Mouse (Mus musculus): ENCODE data around the gene Cyp27a1. TPM values are rescaled to one million over a fixed set of nuclear protein-coding genes. Genes with fewer than 3 reads are reported as not detected.
A peak's percentile ranks its signal among the peaks of the same experiment; 100 is the strongest.

The Cyp27a1 gene
- polyA plus RNA-seq, 1 experiment from 2014 or later = 16.3 TPM

DNA sequence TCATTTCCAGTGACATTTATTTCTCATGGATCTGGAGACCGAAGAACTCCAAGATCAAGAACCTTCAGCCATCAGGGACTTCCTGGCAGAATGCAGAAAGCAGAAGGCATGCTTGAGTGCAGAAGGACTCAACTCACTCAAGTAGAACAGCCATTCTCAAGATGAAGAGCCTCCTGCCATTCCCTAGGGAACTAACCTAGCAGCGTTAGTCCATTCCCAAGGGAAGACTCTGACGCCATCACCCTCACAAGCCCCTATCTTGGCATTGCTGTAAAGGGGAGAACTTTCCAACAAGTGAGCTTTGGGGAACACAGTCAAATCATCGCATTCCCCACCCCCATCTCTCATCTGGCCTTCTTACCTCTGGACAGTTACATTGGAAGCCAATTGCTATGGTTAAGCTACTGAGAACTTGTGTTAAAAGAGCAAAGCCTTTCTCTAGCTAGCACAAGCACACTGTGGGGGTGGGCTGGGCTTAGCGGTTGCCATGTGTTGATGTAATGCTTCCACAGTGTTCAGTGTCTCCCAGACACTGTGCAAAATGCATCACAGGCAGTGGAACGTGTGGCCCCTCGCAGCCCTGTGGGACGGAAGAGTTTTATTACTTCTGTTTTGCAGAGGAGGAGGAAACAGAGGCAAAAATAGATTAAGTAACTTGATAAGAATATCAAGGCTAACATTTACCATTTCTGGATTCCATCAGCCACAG is 40.0 kb downstream of the Cyp27a1 start:
- ATAC-seq (ENCODE audit: insufficient number of reproducible peaks, insufficient read depth, low FRiP score, low read depth) = no peak
- peaks cover 7 to 21% of the 10 kb centered on the region in 2 experiments for H3K4me1 ChIP-seq (ENCODE audit: control insufficient read depth in 2 of 2, insufficient read depth in 2 of 2, low read length in 2 of 2)
- no peaks in the 10 kb centered on the region for H3K36me3 ChIP-seq (ENCODE audit: control insufficient read depth, insufficient read depth, low read length)
- H3K27me3 ChIP-seq (ENCODE audit: control insufficient read depth, insufficient read depth, low read length) = no peaks in the 10 kb centered on the region
- H3K9me3 ChIP-seq (ENCODE audit: control insufficient read depth, low read length) = no peaks in the 10 kb centered on the region
- H3K9ac ChIP-seq (ENCODE audit: low read length) = no peak overlapping the region
- H3K4me3 ChIP-seq (ENCODE audit: control insufficient read depth in 1 of 2, insufficient read depth in 1 of 2, low read depth in 1 of 2, low read length in 2 of 2) = no peak overlapping the region
- H3K27ac ChIP-seq (replicated peaks in 1 of 2; ENCODE audit: control insufficient read depth in 1 of 2, insufficient read depth in 1 of 2, low read depth in 2 of 2, low read length in 2 of 2) = no peak overlapping the region
- no peak overlapping the region for H3K4me2 ChIP-seq (ENCODE audit: low read length)
- 80% methylated on average over 8 of the region's 8 CpGs for WGBS

DNA sequence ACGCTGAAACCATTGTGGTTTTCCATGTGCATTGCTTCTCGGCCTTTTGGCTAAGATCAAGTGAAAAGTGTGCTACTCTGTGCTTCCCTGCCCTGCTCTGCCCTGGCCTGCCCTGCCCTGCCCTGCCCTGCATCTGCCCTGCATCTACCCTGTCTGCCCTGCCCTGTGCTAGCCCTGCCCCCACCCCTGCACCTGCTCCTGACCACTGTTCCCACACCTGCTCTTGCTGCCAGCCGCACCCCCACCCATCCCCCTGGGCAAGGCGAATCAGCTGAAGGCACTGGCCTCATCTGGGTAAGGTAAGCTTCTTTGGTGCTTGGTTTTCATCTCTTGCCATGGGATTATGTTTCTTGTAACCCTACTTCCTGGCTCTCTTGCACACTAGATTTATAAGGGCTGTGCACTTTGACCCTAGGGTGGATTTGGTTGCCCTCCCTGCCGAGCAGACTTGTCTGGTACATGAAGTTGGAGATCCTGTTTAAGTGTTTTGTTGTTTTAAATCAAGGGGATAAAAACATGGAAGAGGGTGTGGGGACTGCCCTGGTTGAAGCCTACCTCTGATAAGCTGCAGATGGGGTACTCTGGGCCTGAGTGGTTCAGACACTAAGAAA is 40.9 kb downstream of the Cyp27a1 start:
- H3K4me1 ChIP-seq (ENCODE audit: control insufficient read depth in 2 of 2, insufficient read depth in 2 of 2, low read length in 2 of 2) = peaks cover 5 to 13% of the 10 kb centered on the region in 2 experiments
- no peak overlapping the region for H3K4me2 ChIP-seq (ENCODE audit: low read length)
- no peaks in the 10 kb centered on the region for H3K36me3 ChIP-seq (ENCODE audit: control insufficient read depth, insufficient read depth, low read length)
- H3K27ac ChIP-seq (replicated peaks in 1 of 2; ENCODE audit: control insufficient read depth in 1 of 2, insufficient read depth in 1 of 2, low read depth in 2 of 2, low read length in 2 of 2) = no peak overlapping the region
- no peak overlapping the region for H3K4me3 ChIP-seq (ENCODE audit: control insufficient read depth in 1 of 2, insufficient read depth in 1 of 2, low read depth in 1 of 2, low read length in 2 of 2)
- 0 out of 2 replicates have a peak, but pooled peaks have one; percentile 35 for ATAC-seq (ENCODE audit: insufficient number of reproducible peaks, insufficient read depth, low FRiP score, low read depth)
- no peaks in the 10 kb centered on the region for H3K27me3 ChIP-seq (ENCODE audit: control insufficient read depth, insufficient read depth, low read length)
- no peaks in the 10 kb centered on the region for H3K9me3 ChIP-seq (ENCODE audit: control insufficient read depth, low read length)
- no peak overlapping the region for H3K9ac ChIP-seq (ENCODE audit: low read length)
- 78% methylated on average over 5 of the region's 5 CpGs for WGBS

DNA sequence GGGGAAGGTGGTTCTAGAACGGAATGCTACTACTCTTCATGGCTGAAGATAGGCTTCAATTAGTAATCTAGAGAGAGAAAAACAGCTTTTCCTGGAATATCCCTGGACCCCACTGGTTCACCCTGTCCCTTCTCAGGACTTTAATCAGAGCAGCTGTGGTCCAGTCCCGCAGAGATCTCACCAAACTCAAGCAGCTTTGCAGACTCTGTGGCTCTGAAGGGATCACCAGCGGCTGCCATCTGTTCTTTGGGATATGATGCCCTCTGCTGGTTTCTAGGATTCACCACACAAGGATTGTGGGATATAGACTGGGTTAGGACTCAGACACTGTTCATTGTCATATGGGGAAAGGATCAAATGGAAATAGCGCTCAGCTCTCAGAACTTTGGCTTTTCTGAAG is 46.4 kb downstream of the Cyp27a1 start:
- Histone ChIP-seq H3K9me3 (ENCODE audit: control insufficient read depth, low read length) (no peaks in the 10 kb centered on the region), H3K9ac (ENCODE audit: low read length) (no peak overlapping the region), H3K4me2 (ENCODE audit: low read length) (no peak overlapping the region), H3K36me3 (ENCODE audit: control insufficient read depth, insufficient read depth, low read length) (no peaks in the 10 kb centered on the region), H3K4me1 (ENCODE audit: control insufficient read depth in 2 of 2, insufficient read depth in 2 of 2, low read length in 2 of 2) (no peaks in the 10 kb centered on the region), H3K27ac (replicated peaks in 1 of 2; ENCODE audit: control insufficient read depth in 1 of 2, insufficient read depth in 1 of 2, low read depth in 2 of 2, low read length in 2 of 2) (no peak overlapping the region), H3K4me3 (ENCODE audit: control insufficient read depth in 1 of 2, insufficient read depth in 1 of 2, low read depth in 1 of 2, low read length in 2 of 2) (no peak overlapping the region), H3K27me3 (ENCODE audit: control insufficient read depth, insufficient read depth, low read length) (peaks cover 17% of the 10 kb centered on the region; the same call in 1 of the 2 replicates)
- 17% methylated on average over 4 of the region's 4 CpGs for WGBS
- ATAC-seq (ENCODE audit: insufficient number of reproducible peaks, insufficient read depth, low FRiP score, low read depth) = no peak

DNA sequence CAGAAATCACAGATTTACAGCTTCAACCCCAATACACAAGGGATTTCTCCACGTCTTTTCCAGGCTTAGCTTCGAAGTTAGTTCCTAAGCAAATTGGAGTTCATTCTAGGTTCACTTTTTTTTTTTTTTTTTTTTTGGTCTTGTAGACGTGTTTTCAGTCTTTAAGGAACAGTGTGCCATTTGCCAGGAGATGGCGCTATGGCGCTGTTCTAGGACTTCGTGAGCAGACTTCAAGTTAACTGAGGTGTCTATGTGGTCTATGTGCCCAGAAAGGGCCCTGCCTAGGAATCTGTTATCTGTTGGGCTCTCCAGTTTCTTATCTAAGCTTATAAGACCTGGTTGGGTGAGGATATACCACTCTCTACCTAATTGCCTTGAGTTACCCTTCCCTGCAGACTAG is 49.7 kb downstream of the Cyp27a1 start:
- Histone ChIP-seq H3K4me1 (ENCODE audit: control insufficient read depth in 2 of 2, insufficient read depth in 2 of 2, low read length in 2 of 2) (no peaks in the 10 kb centered on the region), H3K4me3 (ENCODE audit: control insufficient read depth in 1 of 2, insufficient read depth in 1 of 2, low read depth in 1 of 2, low read length in 2 of 2) (no peak overlapping the region), H3K9me3 (ENCODE audit: control insufficient read depth, low read length) (no peaks in the 10 kb centered on the region), H3K4me2 (ENCODE audit: low read length) (no peak overlapping the region), H3K9ac (ENCODE audit: low read length) (no peak overlapping the region), H3K27ac (replicated peaks in 1 of 2; ENCODE audit: control insufficient read depth in 1 of 2, insufficient read depth in 1 of 2, low read depth in 2 of 2, low read length in 2 of 2) (no peak overlapping the region), H3K27me3 (ENCODE audit: control insufficient read depth, insufficient read depth, low read length) (peaks cover 30% of the 10 kb centered on the region; the same call in 1 of the 2 replicates), H3K36me3 (ENCODE audit: control insufficient read depth, insufficient read depth, low read length) (no peaks in the 10 kb centered on the region)
- no peak for ATAC-seq (ENCODE audit: insufficient number of reproducible peaks, insufficient read depth, low FRiP score, low read depth)
- WGBS = 4% methylated on average over 6 of the region's 6 CpGs

DNA sequence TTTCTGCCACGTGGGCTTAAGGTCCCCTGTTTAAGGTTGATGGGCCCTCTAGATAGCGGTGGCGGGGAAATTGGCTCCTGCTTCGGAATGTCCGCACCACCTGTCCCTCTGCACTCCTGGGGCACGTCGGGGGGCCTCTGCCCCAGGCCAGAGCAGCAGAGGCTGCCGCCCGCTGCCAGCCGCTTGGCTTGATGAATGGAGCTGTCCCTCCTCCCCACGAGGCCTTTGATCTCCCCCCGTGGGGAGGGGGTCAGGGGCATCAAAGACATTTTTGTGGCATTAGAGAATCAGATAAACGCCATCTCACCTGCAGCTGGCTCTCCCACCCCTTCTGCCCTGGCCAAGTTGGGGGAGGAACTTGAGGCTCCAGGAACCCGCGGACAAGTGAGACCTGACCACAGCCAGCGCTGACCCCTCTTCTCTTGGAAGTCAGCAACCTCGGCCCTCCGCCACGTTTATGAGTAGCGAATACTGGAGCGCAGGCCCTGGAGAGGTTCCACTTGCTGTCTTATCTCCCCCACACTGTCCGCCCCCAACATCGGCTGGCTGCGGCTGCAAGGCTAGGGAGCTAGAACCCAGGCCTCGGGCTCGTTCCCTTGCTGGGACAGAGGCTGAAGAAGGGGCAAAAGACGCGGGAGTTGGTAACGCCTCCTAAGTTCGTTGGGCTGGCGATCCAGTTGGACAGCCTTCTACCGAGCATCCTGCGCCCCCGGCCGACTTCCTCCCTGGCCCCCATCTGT is 57.5 kb downstream of the Cyp27a1 start:
- Histone ChIP-seq H3K4me1 (ENCODE audit: control insufficient read depth in 2 of 2, insufficient read depth in 2 of 2, low read length in 2 of 2) (peaks cover 12 to 19% of the 10 kb centered on the region in 2 experiments; a peak in 3 of 4 replicates), H3K4me3 (ENCODE audit: control insufficient read depth in 1 of 2, insufficient read depth in 1 of 2, low read depth in 1 of 2, low read length in 2 of 2) (peak overlapping the region; percentile 30 to 48), H3K27me3 (ENCODE audit: control insufficient read depth, insufficient read depth, low read length) (peaks cover 87% of the 10 kb centered on the region), H3K9ac (ENCODE audit: low read length) (peak overlapping the region; percentile 22; the same call in 1 of the 2 replicates), H3K9me3 (ENCODE audit: control insufficient read depth, low read length) (no peaks in the 10 kb centered on the region), H3K27ac (replicated peaks in 1 of 2; ENCODE audit: control insufficient read depth in 1 of 2, insufficient read depth in 1 of 2, low read depth in 2 of 2, low read length in 2 of 2) (no peak overlapping the region), H3K36me3 (ENCODE audit: control insufficient read depth, insufficient read depth, low read length) (no peaks in the 10 kb centered on the region), H3K4me2 (ENCODE audit: low read length) (peak overlapping the region; percentile 86)
- 1% methylated on average over 35 of the region's 35 CpGs for WGBS
- ATAC-seq (ENCODE audit: insufficient number of reproducible peaks, insufficient read depth, low FRiP score, low read depth) = no peak

DNA sequence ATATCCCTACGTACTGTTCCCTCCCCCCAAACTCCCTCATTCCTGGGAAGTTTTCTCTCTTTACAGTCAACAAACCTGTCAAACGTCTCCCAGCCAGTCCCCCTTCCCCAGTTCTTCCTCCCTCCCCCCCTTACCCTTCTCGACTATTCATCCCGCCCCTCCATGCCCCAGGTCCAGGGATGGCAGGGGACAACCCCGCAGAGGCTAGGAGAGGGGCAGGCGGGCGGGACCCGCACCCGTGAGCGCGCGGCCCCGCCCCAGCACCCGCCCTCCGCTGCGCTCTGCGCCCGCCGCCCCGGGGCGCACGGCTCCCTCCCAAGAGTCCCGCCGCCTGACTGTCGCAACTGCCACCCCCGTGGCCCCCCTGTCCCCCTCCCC is 58.1 kb downstream of the Cyp27a1 start:
- Histone ChIP-seq H3K9ac (ENCODE audit: low read length) (peak overlapping the region; percentile 22; the same call in 1 of the 2 replicates), H3K36me3 (ENCODE audit: control insufficient read depth, insufficient read depth, low read length) (no peaks in the 10 kb centered on the region), H3K9me3 (ENCODE audit: control insufficient read depth, low read length) (no peaks in the 10 kb centered on the region), H3K4me2 (ENCODE audit: low read length) (peak overlapping the region; percentile 86), H3K4me1 (ENCODE audit: control insufficient read depth in 2 of 2, insufficient read depth in 2 of 2, low read length in 2 of 2) (peaks cover 12 to 19% of the 10 kb centered on the region in 2 experiments; a peak in 3 of 4 replicates), H3K4me3 (ENCODE audit: control insufficient read depth in 1 of 2, insufficient read depth in 1 of 2, low read depth in 1 of 2, low read length in 2 of 2) (peak overlapping the region; percentile 30 to 48), H3K27ac (replicated peaks in 1 of 2; ENCODE audit: control insufficient read depth in 1 of 2, insufficient read depth in 1 of 2, low read depth in 2 of 2, low read length in 2 of 2) (no peak overlapping the region), H3K27me3 (ENCODE audit: control insufficient read depth, insufficient read depth, low read length) (peaks cover 83% of the 10 kb centered on the region)
- ATAC-seq (ENCODE audit: insufficient number of reproducible peaks, insufficient read depth, low FRiP score, low read depth) = no peak
- WGBS = under 1% methylated on average over 19 of the region's 26 CpGs

DNA sequence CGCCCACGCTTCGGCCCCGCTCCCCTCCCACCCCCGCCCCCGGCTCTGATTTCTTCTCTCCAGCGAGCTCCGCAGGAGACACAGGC is 58.3 kb downstream of the Cyp27a1 start, which contains the start of gene Wnt6:
Gene Wnt6 (plus strand): TSS at position 48 of the 86 bp plus-strand sequence.
- no peak for ATAC-seq (ENCODE audit: insufficient number of reproducible peaks, insufficient read depth, low FRiP score, low read depth)
- no peak within 1 kb of the TSS for H3K27ac ChIP-seq (replicated peaks in 1 of 2; ENCODE audit: control insufficient read depth in 1 of 2, insufficient read depth in 1 of 2, low read depth in 2 of 2, low read length in 2 of 2)
- peaks cover 12 to 19% of the 10 kb centered on the region in 2 experiments; a peak in 3 of 4 replicates for H3K4me1 ChIP-seq (ENCODE audit: control insufficient read depth in 2 of 2, insufficient read depth in 2 of 2, low read length in 2 of 2)

More for the DNA sequence above, 58.3 kb downstream of the Cyp27a1 start, which contains the start of gene Wnt6:
- H3K27me3 ChIP-seq (ENCODE audit: control insufficient read depth, insufficient read depth, low read length) = peaks cover 80% of the 10 kb centered on the region
- H3K4me2 ChIP-seq (ENCODE audit: low read length) = peak within 1 kb of the TSS; percentile 86
- H3K9me3 ChIP-seq (ENCODE audit: control insufficient read depth, low read length) = no peaks in the 10 kb centered on the region
- 0% methylated on average over 2 of the region's 8 CpGs for WGBS
- no peaks in the 10 kb centered on the region for H3K36me3 ChIP-seq (ENCODE audit: control insufficient read depth, insufficient read depth, low read length)
- H3K9ac ChIP-seq (ENCODE audit: low read length) = peak within 1 kb of the TSS; percentile 22; the same call in 1 of the 2 replicates
- H3K4me3 ChIP-seq (ENCODE audit: control insufficient read depth in 1 of 2, insufficient read depth in 1 of 2, low read depth in 1 of 2, low read length in 2 of 2) = peak within 1 kb of the TSS; percentile 38 to 48
